Comparison of ENCODE assay signal across 9 mouse cellular contexts in the genomic region with DNA sequence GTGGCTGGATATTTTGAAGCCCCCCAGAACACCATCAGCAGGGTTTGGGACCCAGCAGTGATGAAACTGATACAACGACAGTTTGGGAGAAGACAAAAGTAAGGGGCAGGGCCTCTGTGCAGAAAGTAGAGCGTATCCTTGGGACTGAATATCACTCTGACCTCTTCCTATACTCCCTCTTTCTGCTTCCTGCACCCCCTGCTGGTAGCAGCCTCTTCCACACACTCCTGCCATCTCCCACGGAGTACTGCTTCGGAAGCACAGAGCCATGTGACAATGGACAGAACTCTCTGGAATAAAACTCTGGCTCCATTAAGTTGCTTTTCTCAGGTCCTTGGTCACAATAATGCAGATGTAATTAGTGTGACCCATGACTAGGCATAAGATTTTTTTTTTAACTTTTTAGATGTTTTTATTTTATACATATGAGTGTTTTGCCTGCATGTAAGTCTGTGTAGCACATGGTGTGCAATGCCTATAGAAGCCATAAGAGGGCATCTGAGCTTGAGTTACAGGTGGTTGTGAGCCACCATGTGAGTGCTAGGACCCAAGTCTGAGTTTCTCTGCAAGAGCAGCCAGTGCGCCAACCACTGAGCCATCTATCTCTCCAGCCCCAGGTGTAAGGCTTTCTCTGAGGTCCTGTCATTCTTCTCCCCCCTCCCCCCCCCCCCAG.
DNase-seq lines count a peak whose midpoint lies in the region; ATAC-seq and TF ChIP-seq lines count a peak whose summit lies in the region.
"Had no signal": no experiment of that assay in that cellular context is flagged by ENCODE, and none has a peak within 500 bp of the region (broad histone marks: within the 10 kb centered on the region; RNA-seq: fewer than 3 reads in every experiment).

No protein-coding gene starts in this region.

- H3K27me3 ChIP-seq in forebrain, postnatal 0 days (ENCODE audit: insufficient read depth, low read length): no peaks in the 10 kb centered on the region
- H3K27me3 ChIP-seq in forebrain, embryonic 12.5 days: no peaks in the 10 kb centered on the region
- H3K27me3 ChIP-seq in liver, embryonic 11.5 days (replicated peaks; ENCODE audit: control insufficient read depth, insufficient read depth, low read length): no peaks in the 10 kb centered on the region
- H3K27me3 ChIP-seq in lung, postnatal 0 days (replicated peaks; ENCODE audit: insufficient read depth, low read length): no peaks in the 10 kb centered on the region
- H3K27me3 ChIP-seq: forebrain, embryonic 13.5 days had no signal

- TF ChIP-seq CTCF in forebrain, postnatal 0 days (IDR thresholded peaks at IDR 0.05; ENCODE audit: low read depth): peak; percentile 37
- peak; percentile 58 for TF ChIP-seq CTCF in lung, postnatal 0 days (IDR thresholded peaks at IDR 0.05)

- 0 out of 2 replicates have a peak, but pooled peaks cover 4% of the 10 kb centered on the region for H3K36me3 ChIP-seq in forebrain, postnatal 0 days (ENCODE audit: insufficient read depth)
- H3K36me3 ChIP-seq in forebrain, embryonic 12.5 days (replicated peaks): no peaks in the 10 kb centered on the region
- peaks cover 2% of the 10 kb centered on the region; the same call in 1 of the 2 replicates for H3K36me3 ChIP-seq in liver, embryonic 11.5 days (ENCODE audit: control insufficient read depth, insufficient read depth, low read length)
- H3K36me3 ChIP-seq in lung, postnatal 0 days (ENCODE audit: insufficient read depth, low read length): no peaks in the 10 kb centered on the region

- no peak for ATAC-seq in forebrain, postnatal 0 days
- ATAC-seq in forebrain, embryonic 12.5 days (ENCODE audit: low FRiP score): no peak
- ATAC-seq in liver, embryonic 11.5 days (replicated peaks; ENCODE audit: low FRiP score): no peak
- ATAC-seq in lung, postnatal 0 days: peak; percentile 21; the same call in 1 of the 2 replicates
- ATAC-seq: forebrain, embryonic 13.5 days had no signal

- no peak overlapping the region for H3K4me2 ChIP-seq in forebrain, postnatal 0 days (ENCODE audit: low read depth)
- no peak overlapping the region for H3K4me2 ChIP-seq in forebrain, embryonic 12.5 days
- no peak overlapping the region for H3K4me2 ChIP-seq in liver, embryonic 11.5 days
- no peak overlapping the region for H3K4me2 ChIP-seq in lung, postnatal 0 days (replicated peaks; ENCODE audit: low read depth, low read length)
- H3K4me2 ChIP-seq: forebrain, embryonic 13.5 days had no signal

- no peak for TF ChIP-seq EP300 in lung, postnatal 0 days (IDR thresholded peaks at IDR 0.05)

- H3K9me3 ChIP-seq in forebrain, postnatal 0 days (ENCODE audit: low read length): no peaks in the 10 kb centered on the region
- H3K9me3 ChIP-seq in forebrain, embryonic 12.5 days: no peaks in the 10 kb centered on the region
- H3K9me3 ChIP-seq in liver, embryonic 11.5 days (ENCODE audit: control insufficient read depth, low read length): no peaks in the 10 kb centered on the region
- H3K9me3 ChIP-seq in lung, postnatal 0 days (ENCODE audit: low read length): no peaks in the 10 kb centered on the region
- H3K9me3 ChIP-seq: forebrain, embryonic 13.5 days had no signal

- H3K27ac ChIP-seq in forebrain, postnatal 0 days (ENCODE audit: low read depth, low read length): no peak overlapping the region
- H3K27ac ChIP-seq in forebrain, embryonic 12.5 days: no peak overlapping the region
- no peak overlapping the region for H3K27ac ChIP-seq in liver, embryonic 11.5 days (ENCODE audit: low read depth, low read length)
- no peak overlapping the region for H3K27ac ChIP-seq in lung, postnatal 0 days (ENCODE audit: low read length)
- H3K27ac ChIP-seq: forebrain, embryonic 13.5 days had no signal

- H3K4me1 ChIP-seq in forebrain, postnatal 0 days (ENCODE audit: insufficient read depth): no peaks in the 10 kb centered on the region
- H3K4me1 ChIP-seq in forebrain, embryonic 12.5 days: peaks cover 18% of the 10 kb centered on the region
- H3K4me1 ChIP-seq in liver, embryonic 11.5 days (replicated peaks; ENCODE audit: control insufficient read depth, insufficient read depth, low read length): no peaks in the 10 kb centered on the region
- H3K4me1 ChIP-seq in lung, postnatal 0 days (ENCODE audit: insufficient read depth, low read depth, low read length): no peaks in the 10 kb centered on the region

- DNase-seq in forebrain, postnatal 0 days: no peak
- peak; percentile 25 for DNase-seq in liver
- no peak for DNase-seq in liver, embryonic 11.5 days (ENCODE audit: low spot score)
- DNase-seq in adrenal gland, adult 8-10 months: peak; percentile 18
- DNase-seq in lung, postnatal 0 days (ENCODE audit: low spot score): peak; percentile 42
- DNase-seq in natural killer cell, adult 2 months (ENCODE audit: low spot score in 2 of 2): no peak
- no peak for DNase-seq in adipocyte (ENCODE audit: low spot score)

- H3K9ac ChIP-seq in forebrain, postnatal 0 days: no peak overlapping the region
- no peak overlapping the region for H3K9ac ChIP-seq in forebrain, embryonic 12.5 days
- no peak overlapping the region for H3K9ac ChIP-seq in liver, embryonic 11.5 days (ENCODE audit: low read depth, low read length)
- no peak overlapping the region for H3K9ac ChIP-seq in lung, postnatal 0 days (replicated peaks; ENCODE audit: low read depth)
- H3K9ac ChIP-seq: forebrain, embryonic 13.5 days had no signal

- WGBS in forebrain, postnatal 0 days: 88% methylated on average over 5 of the region's 5 CpGs
- WGBS in forebrain, embryonic 12.5 days: 88% methylated on average over 5 of the region's 5 CpGs
- WGBS in liver, embryonic 11.5 days: 90% methylated on average over 5 of the region's 5 CpGs
- 88% methylated on average over 5 of the region's 5 CpGs for WGBS in lung, postnatal 0 days

- H3K4me3 ChIP-seq in forebrain, postnatal 0 days (ENCODE audit: low read depth, low read length): no peak overlapping the region
- no peak overlapping the region for H3K4me3 ChIP-seq in forebrain, embryonic 12.5 days (replicated peaks)
- H3K4me3 ChIP-seq in liver, embryonic 11.5 days (ENCODE audit: low read depth, low read length): no peak overlapping the region
- no peak overlapping the region for H3K4me3 ChIP-seq in lung, postnatal 0 days (ENCODE audit: low read depth, low read length)
- H3K4me3 ChIP-seq: forebrain, embryonic 13.5 days had no signal

Comparison
In these comparisons a context has a peak if more than half of its experiments do, and no peak if none do; other contexts are left out.
1. DNase-seq: peak in liver (single experiment), adrenal gland, adult 8-10 months (single experiment) and lung, postnatal 0 days (single experiment); none in forebrain, postnatal 0 days (single experiment), liver, embryonic 11.5 days (single experiment), natural killer cell, adult 2 months (0 of 2) and adipocyte (single experiment).